Mouse (Mus musculus): ENCODE results near the gene Grrp1. TPM values are rescaled to one million over a fixed set of nuclear protein-coding genes. Genes with fewer than 3 reads are reported as not detected.
A peak's percentile ranks its signal among the peaks of the same experiment; 100 is the strongest.
"Not testable (repeated sequence)": the region's sequence is repeated elsewhere in the genome, so short reads cannot be mapped to it uniquely, and the experiment has no call there.

Gene Grrp1
- polyA plus RNA-seq (2015; fragmentation: Nextera tagmentation; extraction: Ambion mirVana) = 6.7 and 6.8 TPM in 2 replicates

DNA sequence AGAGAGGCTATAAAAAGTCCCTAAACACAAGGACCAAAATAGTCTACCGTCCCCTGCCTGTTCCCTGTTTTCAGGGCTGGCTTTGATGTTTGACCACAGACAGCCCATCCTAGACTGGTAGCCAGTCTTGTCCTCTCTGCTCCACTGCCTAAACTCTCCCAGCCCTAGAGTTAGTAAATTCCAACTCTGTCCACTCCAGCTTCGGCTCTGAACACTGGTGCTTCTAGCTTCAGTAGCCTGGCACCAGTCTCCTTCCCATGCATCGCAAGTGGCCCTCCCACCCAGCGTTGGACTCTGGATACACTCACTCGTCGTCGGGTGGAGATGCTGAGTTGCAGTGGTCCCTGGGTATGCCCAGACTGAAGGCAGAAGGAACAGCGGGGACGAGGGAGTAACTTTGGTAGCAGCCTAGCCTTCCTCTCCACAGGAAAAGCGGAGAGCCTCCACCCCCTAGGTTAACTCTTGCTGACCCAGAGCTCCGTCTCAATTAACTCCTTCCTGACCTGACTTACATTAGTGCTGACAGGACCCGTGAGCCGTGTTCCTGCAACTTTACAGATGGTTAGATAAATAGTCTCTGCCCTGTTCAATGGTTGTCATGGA is at the start of gene Grrp1:
TSS of gene Grrp1 (minus strand) at position 385 of the 603 bp plus-strand sequence.
- 3% methylated on average over 13 of the region's 13 CpGs for WGBS
- H3K4me3 ChIP-seq (replicated peaks) = peak within 1 kb of the TSS; percentile 48
- no peak for ATAC-seq (ENCODE audit: insufficient number of reproducible peaks, low FRiP score, low TSS enrichment, low read depth)
- H3K27ac ChIP-seq (replicated peaks) = peak within 1 kb of the TSS; percentile 51; the same call in 1 of the 2 replicates
- no peaks in the 10 kb centered on the region for H3K36me3 ChIP-seq
- H3K4me1 ChIP-seq = peaks cover 66% of the 10 kb centered on the region
- H3K4me2 ChIP-seq (replicated peaks) = peak within 1 kb of the TSS; percentile 33
- no peak within 1 kb of the TSS for H3K9ac ChIP-seq
- no peaks in the 10 kb centered on the region for H3K9me3 ChIP-seq (replicated peaks)
- peaks cover 76% of the 10 kb centered on the region for H3K27me3 ChIP-seq

DNA sequence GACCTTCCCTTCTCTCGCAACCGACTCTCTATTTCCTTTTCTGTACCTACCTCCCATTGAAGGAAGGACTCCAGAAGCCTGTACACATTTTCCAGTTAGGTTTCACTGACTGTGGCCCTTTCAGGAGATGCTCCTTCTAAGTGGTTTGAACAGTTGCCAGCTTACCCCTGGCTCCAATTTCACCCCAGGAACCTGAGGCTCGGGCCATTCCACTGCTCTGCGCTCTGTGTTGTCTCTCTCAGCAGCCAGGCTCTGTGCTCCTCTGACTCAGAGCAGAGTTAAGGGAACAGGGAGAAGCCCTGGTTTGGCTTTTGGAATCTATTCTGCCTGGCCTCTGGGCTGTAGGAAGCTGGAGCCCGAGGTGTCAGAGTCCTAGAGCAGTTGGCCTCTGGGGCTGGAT is 48.2 kb upstream of the Grrp1 start:
- Histone ChIP-seq H3K4me1 (peaks cover 6% of the 10 kb centered on the region), H3K4me2 (replicated peaks) (no peak overlapping the region), H3K4me3 (replicated peaks) (no peak overlapping the region), H3K27ac (replicated peaks) (no peak overlapping the region), H3K36me3 (no peaks in the 10 kb centered on the region), H3K9me3 (replicated peaks) (no peaks in the 10 kb centered on the region), H3K27me3 (no peaks in the 10 kb centered on the region), H3K9ac (no peak overlapping the region)
- 70% methylated on average over 5 of the region's 5 CpGs for WGBS
- ATAC-seq (ENCODE audit: insufficient number of reproducible peaks, low FRiP score, low TSS enrichment, low read depth) = 0 out of 2 replicates have a peak, but pooled peaks have one; percentile 43

DNA sequence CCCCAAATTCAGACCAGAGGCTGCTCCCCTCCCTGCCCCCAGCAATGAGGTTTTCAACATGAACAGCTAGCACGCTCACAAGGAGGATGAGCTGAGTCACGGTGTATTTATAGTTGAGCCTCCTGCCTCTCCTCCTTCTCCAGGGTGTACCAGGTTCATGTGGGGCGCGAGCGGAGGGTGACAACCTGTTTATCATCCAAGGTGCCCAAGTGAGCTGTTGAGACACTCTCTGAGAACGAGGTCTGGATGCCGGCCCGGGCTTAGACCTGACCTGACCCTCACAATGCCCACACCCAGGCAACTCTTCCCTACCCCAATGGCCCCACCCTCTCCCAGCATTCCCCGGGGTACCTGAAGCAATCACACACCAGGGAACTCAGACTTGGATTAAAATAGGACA is 46.4 kb upstream of the Grrp1 start:
- no peak overlapping the region for H3K4me2 ChIP-seq (replicated peaks)
- H3K9ac ChIP-seq = no peak overlapping the region
- H3K36me3 ChIP-seq = no peaks in the 10 kb centered on the region
- WGBS = 75% methylated on average over 9 of the region's 9 CpGs
- no peak overlapping the region for H3K27ac ChIP-seq (replicated peaks)
- H3K4me3 ChIP-seq (replicated peaks) = no peak overlapping the region
- no peak for ATAC-seq (ENCODE audit: insufficient number of reproducible peaks, low FRiP score, low TSS enrichment, low read depth)
- peaks cover 3% of the 10 kb centered on the region for H3K4me1 ChIP-seq
- no peaks in the 10 kb centered on the region for H3K27me3 ChIP-seq
- H3K9me3 ChIP-seq (replicated peaks) = no peaks in the 10 kb centered on the region

DNA sequence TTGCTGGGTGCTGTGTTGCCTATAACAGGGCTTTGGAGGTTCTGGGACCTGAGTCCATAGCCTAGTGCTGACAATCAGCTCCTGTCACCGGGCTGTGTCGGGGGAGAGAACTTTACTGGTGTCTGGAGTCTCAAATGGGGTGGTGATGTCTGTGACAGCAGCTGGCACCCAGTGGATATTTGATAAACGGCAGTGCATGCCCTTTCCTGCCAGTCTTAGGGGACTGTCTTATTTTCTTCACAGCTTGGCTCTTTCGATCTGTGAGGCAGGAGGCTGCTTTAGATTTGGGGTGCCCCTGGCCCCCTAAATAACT is 45.5 kb upstream of the Grrp1 start:
- no peaks in the 10 kb centered on the region for H3K36me3 ChIP-seq
- ATAC-seq (ENCODE audit: insufficient number of reproducible peaks, low FRiP score, low TSS enrichment, low read depth) = no peak
- no peak overlapping the region for H3K9ac ChIP-seq

DNA sequence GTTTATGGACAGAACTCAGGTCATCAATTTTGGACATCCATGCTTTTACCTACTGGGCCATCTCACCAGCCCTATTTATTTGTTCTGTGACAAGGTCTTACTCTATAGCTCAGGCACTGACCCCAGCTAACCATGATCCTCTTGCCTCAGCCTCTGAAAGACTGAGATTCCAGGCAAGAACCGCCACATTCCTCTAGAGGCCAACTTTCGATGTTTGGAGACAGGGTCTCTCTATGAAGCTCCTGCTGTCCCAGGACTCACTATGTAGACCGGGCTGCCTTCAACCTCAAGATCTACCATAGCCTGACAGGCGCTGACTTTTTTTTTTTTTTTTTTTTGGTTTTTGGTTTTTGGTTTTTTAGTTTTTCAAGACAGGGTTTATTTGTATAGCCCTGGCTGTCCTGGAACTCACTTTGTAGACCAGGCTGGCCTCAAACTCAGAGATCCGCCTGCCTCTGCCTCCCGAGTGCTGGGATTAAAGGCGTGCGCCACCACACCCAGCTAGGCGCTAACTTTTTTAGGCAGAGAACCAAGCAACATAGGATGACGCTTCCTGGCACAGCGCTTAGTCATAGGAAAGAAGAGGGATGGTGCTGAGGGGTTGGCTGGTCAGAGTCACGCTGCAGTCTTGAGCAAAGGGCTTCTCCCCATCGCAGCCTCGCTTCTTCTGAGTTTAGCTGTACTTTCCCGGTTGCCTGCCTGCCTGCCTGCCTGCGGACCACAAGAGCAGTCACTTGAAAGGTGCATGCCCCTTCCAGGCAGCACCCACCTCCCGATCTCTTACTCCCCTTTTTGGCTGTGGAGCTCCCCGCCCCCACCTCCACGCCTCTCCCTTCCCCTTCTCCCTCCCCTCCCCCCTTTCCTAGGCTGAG is 45.0 kb upstream of the Grrp1 start:
- H3K36me3 ChIP-seq = no peaks in the 10 kb centered on the region
- H3K4me3 ChIP-seq (replicated peaks) = no peak overlapping the region
- 71% methylated on average over 19 of the region's 19 CpGs for WGBS
- no peak overlapping the region for H3K27ac ChIP-seq (replicated peaks)
- no peak overlapping the region for H3K9ac ChIP-seq
- H3K4me1 ChIP-seq = peaks cover 3% of the 10 kb centered on the region
- H3K4me2 ChIP-seq (replicated peaks) = no peak overlapping the region
- H3K27me3 ChIP-seq = no peaks in the 10 kb centered on the region
- no peak for ATAC-seq (ENCODE audit: insufficient number of reproducible peaks, low FRiP score, low TSS enrichment, low read depth)
- H3K9me3 ChIP-seq (replicated peaks) = no peaks in the 10 kb centered on the region

More for the DNA sequence above, 45.5 kb upstream of the Grrp1 start:
- WGBS = 48% methylated on average over 4 of the region's 4 CpGs
- no peak overlapping the region for H3K4me3 ChIP-seq (replicated peaks)
- no peak overlapping the region for H3K27ac ChIP-seq (replicated peaks)
- H3K4me2 ChIP-seq (replicated peaks) = no peak overlapping the region
- H3K27me3 ChIP-seq = no peaks in the 10 kb centered on the region
- H3K4me1 ChIP-seq = peaks cover 3% of the 10 kb centered on the region
- no peaks in the 10 kb centered on the region for H3K9me3 ChIP-seq (replicated peaks)

DNA sequence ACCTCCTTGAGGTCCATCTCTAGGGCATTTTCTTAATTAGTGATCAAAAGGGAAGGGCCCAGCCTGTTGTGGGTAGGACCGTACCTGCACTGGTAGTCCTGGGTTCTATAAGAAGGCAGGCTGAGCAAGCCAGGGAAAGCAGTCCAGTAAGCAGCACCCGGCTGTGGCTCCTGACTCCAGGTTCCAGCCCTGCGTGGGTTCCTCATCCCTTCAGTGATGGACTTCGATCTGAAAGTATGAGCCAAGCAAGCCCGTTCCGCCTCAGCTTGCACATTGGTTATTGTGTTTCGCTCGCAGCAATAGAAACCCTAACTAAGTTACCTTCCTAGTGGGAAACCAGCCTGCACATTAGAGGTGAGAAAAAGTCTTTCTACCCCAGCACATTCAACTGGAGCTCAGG is 43.5 kb upstream of the Grrp1 start:
- peaks cover 10% of the 10 kb centered on the region; the same call in 1 of the 2 replicates for H3K27me3 ChIP-seq
- no peak overlapping the region for H3K9ac ChIP-seq
- no peak overlapping the region for H3K4me2 ChIP-seq (replicated peaks)
- H3K36me3 ChIP-seq = no peaks in the 10 kb centered on the region
- H3K4me3 ChIP-seq (replicated peaks) = no peak overlapping the region
- no peak for ATAC-seq (ENCODE audit: insufficient number of reproducible peaks, low FRiP score, low TSS enrichment, low read depth)
- H3K27ac ChIP-seq (replicated peaks) = no peak overlapping the region
- H3K9me3 ChIP-seq (replicated peaks) = no peaks in the 10 kb centered on the region
- H3K4me1 ChIP-seq = peaks cover 3% of the 10 kb centered on the region
- WGBS = 87% methylated on average over 8 of the region's 8 CpGs

DNA sequence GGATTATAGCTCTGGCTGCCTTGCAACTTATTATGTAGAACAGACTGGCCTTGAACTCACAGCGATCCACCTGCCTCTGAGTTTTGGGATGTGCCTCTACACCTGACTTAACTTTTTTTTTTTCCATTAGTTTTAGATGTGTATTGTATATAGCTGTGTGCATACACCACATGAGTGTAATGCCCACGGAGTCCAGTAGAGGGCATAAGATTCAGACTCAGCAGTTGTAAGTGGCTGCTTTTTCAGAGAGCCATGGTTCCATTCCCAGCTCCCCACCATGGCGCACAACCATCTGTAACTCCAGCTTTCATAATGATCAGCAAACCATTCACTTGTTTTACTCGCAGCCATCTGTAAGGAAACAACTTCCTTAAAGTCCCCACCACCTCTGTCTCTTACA is 42.6 kb upstream of the Grrp1 start:
- Histone ChIP-seq H3K4me2 (replicated peaks) (no peak overlapping the region), H3K9ac (no peak overlapping the region), H3K4me1 (peaks cover 3% of the 10 kb centered on the region; the same call in 1 of the 2 replicates), H3K4me3 (replicated peaks) (no peak overlapping the region), H3K9me3 (replicated peaks) (no peaks in the 10 kb centered on the region), H3K27me3 (peaks cover 10% of the 10 kb centered on the region; the same call in 1 of the 2 replicates), H3K27ac (replicated peaks) (no peak overlapping the region), H3K36me3 (no peaks in the 10 kb centered on the region)
- ATAC-seq (ENCODE audit: insufficient number of reproducible peaks, low FRiP score, low TSS enrichment, low read depth) = no peak
- WGBS = 89% methylated on average over 4 of the region's 4 CpGs

DNA sequence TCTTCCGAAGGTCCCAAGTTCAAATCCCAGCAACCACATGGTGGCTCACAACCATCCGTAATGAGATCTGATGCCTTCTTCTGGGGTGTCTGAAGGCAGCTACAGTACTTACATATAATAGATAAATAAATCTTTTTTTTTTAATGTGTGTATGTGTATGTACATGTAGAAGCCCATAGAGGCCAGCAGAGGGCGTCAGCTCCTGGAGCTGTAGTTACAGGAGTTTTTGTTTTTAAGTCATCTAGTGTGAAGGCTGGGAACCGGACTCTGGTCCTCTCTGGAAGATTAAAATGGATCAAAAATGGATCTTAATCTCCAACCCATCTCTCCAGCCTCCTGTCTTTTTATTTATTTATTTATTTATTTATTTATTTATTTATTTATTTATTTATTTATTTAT is 42.2 kb upstream of the Grrp1 start:
- not testable (repeated sequence) for H3K27ac ChIP-seq (replicated peaks); H3K4me1 ChIP-seq; H3K36me3 ChIP-seq; H3K4me2 ChIP-seq (replicated peaks); H3K4me3 ChIP-seq (replicated peaks); H3K9me3 ChIP-seq (replicated peaks); ATAC-seq (ENCODE audit: insufficient number of reproducible peaks, low FRiP score, low TSS enrichment, low read depth); H3K9ac ChIP-seq
- WGBS = 89% methylated on average over 4 of the region's 4 CpGs
- H3K27me3 ChIP-seq = peaks cover 10% of the 10 kb centered on the region; the same call in 1 of the 2 replicates

DNA sequence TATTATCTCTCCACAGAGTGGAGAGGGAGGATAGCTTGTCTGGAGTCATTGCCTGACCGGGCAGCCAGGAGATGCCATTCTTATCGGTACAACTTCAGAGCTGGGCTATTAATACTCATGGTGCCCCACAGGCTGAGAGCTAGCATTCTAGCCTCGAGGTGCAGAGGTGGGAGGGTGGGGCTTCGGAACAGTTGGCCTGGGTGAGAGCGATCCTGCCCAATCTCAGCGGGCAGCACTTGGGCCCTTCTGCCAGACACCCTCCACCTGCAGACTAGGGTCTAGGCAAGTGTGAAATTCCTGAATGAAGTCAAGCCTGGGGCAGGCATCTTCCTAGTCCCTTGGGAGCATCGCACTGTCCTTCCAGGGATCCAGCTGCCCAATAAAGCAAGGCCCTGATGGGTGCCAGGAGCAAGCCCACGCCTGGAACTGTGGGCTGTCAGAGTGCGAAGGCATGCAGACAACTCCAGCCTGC is 39.8 kb upstream of the Grrp1 start:
- Histone ChIP-seq H3K27ac (replicated peaks) (no peak overlapping the region), H3K4me3 (replicated peaks) (no peak overlapping the region), H3K36me3 (no peaks in the 10 kb centered on the region), H3K4me1 (0 out of 2 replicates have a peak, but pooled peaks cover 6% of the 10 kb centered on the region), H3K27me3 (peaks cover 10% of the 10 kb centered on the region; the same call in 1 of the 2 replicates), H3K9me3 (replicated peaks) (no peaks in the 10 kb centered on the region), H3K9ac (no peak overlapping the region), H3K4me2 (replicated peaks) (no peak overlapping the region)
- 68% methylated on average over 9 of the region's 9 CpGs for WGBS
- ATAC-seq (ENCODE audit: insufficient number of reproducible peaks, low FRiP score, low TSS enrichment, low read depth) = peak; percentile 44; the same call in 1 of the 2 replicates

DNA sequence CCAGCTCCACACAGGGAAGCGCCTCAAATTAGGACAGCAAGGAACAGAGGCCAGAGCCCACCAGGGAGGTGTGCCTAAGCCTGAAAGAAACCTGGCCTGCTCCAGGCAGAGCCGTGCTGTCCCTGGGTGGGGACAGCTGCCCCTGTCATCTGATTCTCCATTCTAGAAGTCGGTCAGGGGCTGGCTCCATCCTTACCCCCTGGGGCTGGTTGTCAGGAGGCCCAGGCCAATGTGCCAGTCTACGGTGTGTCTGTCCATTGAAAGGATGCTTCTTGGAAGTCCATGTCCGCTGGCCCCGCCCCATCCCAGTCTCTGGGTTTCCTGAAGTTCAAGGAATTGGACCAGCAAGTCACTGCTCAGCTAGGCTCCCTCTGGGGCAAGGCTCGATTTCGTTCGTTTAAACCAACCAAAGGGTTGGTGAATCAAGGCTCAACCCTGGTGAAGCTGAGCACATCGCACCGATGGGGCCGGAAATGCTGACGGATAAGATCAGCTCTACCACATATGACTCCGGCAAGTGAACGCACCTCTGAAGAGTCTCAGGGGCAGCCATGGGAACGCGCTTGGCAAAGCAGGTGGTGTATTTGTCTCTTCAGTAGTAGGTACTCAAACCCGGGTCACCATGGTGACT is 39.3 kb upstream of the Grrp1 start:
- peak; percentile 49; the same call in 1 of the 2 replicates for ATAC-seq (ENCODE audit: insufficient number of reproducible peaks, low FRiP score, low TSS enrichment, low read depth)

DNA sequence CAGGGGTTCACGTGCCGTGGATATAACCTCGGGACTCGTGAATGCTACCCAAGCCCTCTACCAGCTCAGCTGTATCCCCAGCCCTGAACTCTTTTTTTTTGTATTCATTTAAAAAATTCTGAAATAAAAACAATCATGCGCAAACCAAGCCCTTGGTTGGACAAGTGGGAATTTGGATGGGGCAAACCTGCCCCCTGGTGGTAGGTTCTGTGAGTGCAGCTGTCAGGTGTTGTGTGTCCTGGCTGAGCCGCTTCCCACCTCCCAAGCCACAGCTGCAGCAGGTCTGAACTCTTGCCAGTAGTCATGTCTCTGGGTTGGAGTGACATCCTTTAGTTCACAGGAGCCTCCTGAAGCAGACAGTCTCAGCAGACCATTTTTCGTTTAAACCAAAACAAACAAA is 38.2 kb upstream of the Grrp1 start:
- no peak overlapping the region for H3K27ac ChIP-seq (replicated peaks)
- peaks cover 10% of the 10 kb centered on the region; the same call in 1 of the 2 replicates for H3K27me3 ChIP-seq
- no peak overlapping the region for H3K4me2 ChIP-seq (replicated peaks)
- 16% methylated on average over 7 of the region's 7 CpGs for WGBS
- H3K9ac ChIP-seq = no peak overlapping the region
- no peak for ATAC-seq (ENCODE audit: insufficient number of reproducible peaks, low FRiP score, low TSS enrichment, low read depth)
- H3K36me3 ChIP-seq = no peaks in the 10 kb centered on the region
- H3K4me3 ChIP-seq (replicated peaks) = no peak overlapping the region
- peaks cover 14% of the 10 kb centered on the region for H3K4me1 ChIP-seq
- H3K9me3 ChIP-seq (replicated peaks) = no peaks in the 10 kb centered on the region

More for the DNA sequence above, 39.3 kb upstream of the Grrp1 start:
- 68% methylated on average over 18 of the region's 18 CpGs for WGBS
- Histone ChIP-seq H3K36me3 (no peaks in the 10 kb centered on the region), H3K9me3 (replicated peaks) (no peaks in the 10 kb centered on the region), H3K4me1 (peaks cover 12% of the 10 kb centered on the region), H3K9ac (no peak overlapping the region), H3K4me2 (replicated peaks) (no peak overlapping the region), H3K4me3 (replicated peaks) (no peak overlapping the region), H3K27me3 (peaks cover 10% of the 10 kb centered on the region; the same call in 1 of the 2 replicates), H3K27ac (replicated peaks) (no peak overlapping the region)
